Mouse (Mus musculus) T-cell, adult 2 months (primary cell): ENCODE data around the gene Smg5.
"Not testable (repeated sequence)": the region's sequence is repeated elsewhere in the genome, so short reads cannot be mapped to it uniquely, and the experiment has no call there.

Source experiments
- DNase-seq: peaks from one replicate; pipeline ENCODE4 v3.0.0; 2022; ENCODE audit warnings: low spot score

The Smg5 gene

GRCm38 (mm10) chr3:88336058-88337013, at the start of gene Smg5, which contains the start of gene Tmem79:
Smg5 (plus strand) TSS chr3:88336260.
Tmem79 (minus strand) TSS chr3:88336148.
- DNase-seq, result peak; percentile 97

- no peak for DNase-seq
Observed at GRCm38 (mm10) chr3:88287110-88287509, 49.0 kb upstream of the Smg5 start, which contains the start of gene Gm38392. Gm38392 (minus strand) TSS chr3:88287210.

- DNase-seq, result not testable (repeated sequence)
Observed at GRCm38 (mm10) chr3:88288133-88288713, 47.8 kb upstream of the Smg5 start.

- peak; percentile 55 for DNase-seq
Observed at GRCm38 (mm10) chr3:88291970-88292369, 44.1 kb upstream of the Smg5 start.

GRCm38 (mm10) chr3:88295272-88295671, 40.8 kb upstream of the Smg5 start:
- DNase-seq, result not testable (repeated sequence)

- no peak for DNase-seq
Observed at GRCm38 (mm10) chr3:88296110-88296560, 39.9 kb upstream of the Smg5 start.

GRCm38 (mm10) chr3:88296561-88297318, 39.3 kb upstream of the Smg5 start, which contains the start of the genes Tsacc and Cct3:
Tsacc (minus strand) TSS chr3:88296999.
Cct3 (plus strand) TSS chr3:88297116.
- peak; percentile 97 for DNase-seq

GRCm38 (mm10) chr3:88297321-88297851, 38.7 kb upstream of the Smg5 start:
- peak; percentile 54 for DNase-seq

GRCm38 (mm10) chr3:88299172-88299571, 36.9 kb upstream of the Smg5 start:
- DNase-seq, result no peak

GRCm38 (mm10) chr3:88324951-88325405, 11.1 kb upstream of the Smg5 start, which contains the start of gene Glmp:
Glmp (plus strand) TSS chr3:88325023.
- DNase-seq, result peak; percentile 50

- no peak for DNase-seq
Observed at GRCm38 (mm10) chr3:88328956-88329355, 7.1 kb upstream of the Smg5 start.

- DNase-seq, result peak; percentile 49
Observed at GRCm38 (mm10) chr3:88331282-88331681, 4.8 kb upstream of the Smg5 start.

- DNase-seq, result no peak
Observed at GRCm38 (mm10) chr3:88334029-88334658, 1.9 kb upstream of the Smg5 start.

- DNase-seq, result no peak
Observed at GRCm38 (mm10) chr3:88334902-88335435, 1.1 kb upstream of the Smg5 start.

GRCm38 (mm10) chr3:88335436-88336053, 515 bp upstream of the Smg5 start:
- DNase-seq, result no peak

- peak; percentile 20 for DNase-seq
Observed at GRCm38 (mm10) chr3:88337367-88338020, 1.4 kb downstream of the Smg5 start.

- no peak for DNase-seq
Observed at GRCm38 (mm10) chr3:88338316-88338715, 2.3 kb downstream of the Smg5 start.

GRCm38 (mm10) chr3:88339006-88339405, 2.9 kb downstream of the Smg5 start:
- no peak for DNase-seq

GRCm38 (mm10) chr3:88350732-88351131, 14.7 kb downstream of the Smg5 start:
- no peak for DNase-seq

- no peak for DNase-seq
Observed at GRCm38 (mm10) chr3:88352907-88353306, 16.8 kb downstream of the Smg5 start.
